Mouse (Mus musculus): ENCODE measurements around the gene Slc22a5.

- TF ChIP-seq POLR2A (IDR thresholded peaks at IDR 0.05; ENCODE audit: insufficient read length, low read depth), result no peak
- TF ChIP-seq TCF12 (IDR thresholded peaks at IDR 0.05; ENCODE audit: insufficient read depth, poor library complexity, severe bottlenecking), result no peak
- no peak for TF ChIP-seq MYOD1 (IDR thresholded peaks at IDR 0.05; ENCODE audit: control insufficient read depth in 1 of 3, insufficient read length in 2 of 3, low read depth in 2 of 3)
- no peak for TF ChIP-seq E2F4 (IDR thresholded peaks at IDR 0.05; ENCODE audit: insufficient read depth)
Measured at GRCm38 (mm10) chr11:53818794-53819193, 72.7 kb downstream of the Slc22a5 start.
